Mouse (Mus musculus) WW6 (cell line): ENCODE data around the gene Notch3.
"Not testable (repeated sequence)": the region's sequence is repeated elsewhere in the genome, so short reads cannot be mapped to it uniquely, and the experiment has no call there.

ENCODE experiments used
- DNase-seq: peaks from one replicate; pipeline ENCODE4 v3.0.0-alpha.2; 2013; ENCODE audit warnings: low read depth, low spot score

The Notch3 gene

DNA sequence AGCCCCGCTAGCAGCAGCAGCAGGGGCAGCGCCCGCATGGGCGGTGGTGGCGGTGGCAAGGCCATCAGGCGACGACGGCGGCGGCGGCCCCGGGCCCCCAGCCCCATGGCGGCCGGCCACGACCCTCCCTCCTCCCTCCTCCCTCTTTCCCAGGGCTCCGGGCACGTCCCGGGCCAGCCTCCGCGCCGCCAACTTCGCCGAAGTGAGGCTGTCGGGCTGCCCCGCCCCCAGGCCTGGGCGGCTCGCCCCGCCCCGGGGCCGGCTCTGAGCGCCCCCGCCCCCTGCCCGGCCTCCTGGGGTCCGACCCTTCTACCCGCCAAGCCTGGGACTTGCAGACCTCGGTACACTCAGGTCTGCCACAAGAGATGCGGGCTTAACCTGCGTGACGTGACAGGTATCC lies at the start of gene Notch3:
TSS of gene Notch3 (minus strand) at position 166 of the 400 bp plus-strand sequence.
- no peak for DNase-seq

DNA sequence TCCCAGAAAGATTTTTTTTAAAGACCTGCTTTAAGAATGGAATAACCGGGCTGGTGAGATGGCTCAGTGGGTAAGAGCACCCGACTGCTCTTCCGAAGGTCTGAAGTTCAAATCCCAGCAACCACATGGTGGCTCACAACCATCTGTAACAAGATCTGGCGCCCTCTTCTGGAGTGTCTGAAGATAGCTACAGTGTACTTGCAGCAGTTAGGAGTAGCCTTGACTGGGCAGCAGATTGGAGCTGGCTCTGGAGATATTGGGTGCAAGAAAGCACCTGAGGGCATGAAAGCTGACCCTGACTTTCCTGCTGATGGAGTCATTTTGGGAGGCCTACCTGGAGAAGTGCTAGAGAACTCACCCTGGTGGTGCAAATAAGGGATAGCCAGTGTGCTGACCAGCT lies 48.9 kb upstream of the Notch3 start:
- not testable (repeated sequence) for DNase-seq

DNA sequence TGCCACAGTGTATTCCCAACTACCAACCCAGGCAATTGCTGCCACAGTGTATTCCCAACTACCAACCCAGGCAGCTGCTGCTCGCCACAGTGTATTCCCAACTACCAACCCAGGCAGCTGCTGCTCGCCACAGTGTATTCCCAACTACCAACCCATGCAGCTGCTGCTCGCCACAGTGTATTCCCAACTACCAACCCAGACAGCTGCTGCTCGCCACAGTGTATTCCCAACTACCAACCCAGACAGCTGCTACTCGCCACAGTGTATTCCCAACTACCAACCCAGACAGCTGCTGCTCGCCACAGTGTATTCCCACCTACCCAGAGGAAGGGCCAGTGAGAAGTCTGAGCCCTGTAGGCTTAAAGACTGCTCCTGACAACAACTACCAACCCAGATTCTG lies 44.9 kb upstream of the Notch3 start:
- DNase-seq: not testable (repeated sequence)

DNA sequence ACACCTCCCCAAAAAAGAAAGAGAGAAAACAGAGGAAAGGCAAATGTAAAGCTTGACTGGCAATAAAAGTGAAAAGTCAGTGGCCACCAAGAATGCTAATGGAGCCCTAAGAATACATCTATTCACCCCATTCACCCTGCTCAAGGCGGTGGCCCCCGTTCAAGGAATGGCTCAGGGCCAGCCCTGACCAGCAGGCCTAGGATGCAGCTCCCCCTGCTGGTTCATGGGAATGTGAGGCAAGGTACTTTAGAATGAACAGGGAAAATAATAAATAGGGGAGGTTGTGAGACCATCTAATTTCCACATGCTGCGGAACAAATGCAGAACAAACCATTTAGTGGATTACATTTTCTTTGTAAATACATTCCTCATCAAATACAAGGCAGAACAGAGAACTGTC lies 43.1 kb upstream of the Notch3 start:
- no peak for DNase-seq

DNA sequence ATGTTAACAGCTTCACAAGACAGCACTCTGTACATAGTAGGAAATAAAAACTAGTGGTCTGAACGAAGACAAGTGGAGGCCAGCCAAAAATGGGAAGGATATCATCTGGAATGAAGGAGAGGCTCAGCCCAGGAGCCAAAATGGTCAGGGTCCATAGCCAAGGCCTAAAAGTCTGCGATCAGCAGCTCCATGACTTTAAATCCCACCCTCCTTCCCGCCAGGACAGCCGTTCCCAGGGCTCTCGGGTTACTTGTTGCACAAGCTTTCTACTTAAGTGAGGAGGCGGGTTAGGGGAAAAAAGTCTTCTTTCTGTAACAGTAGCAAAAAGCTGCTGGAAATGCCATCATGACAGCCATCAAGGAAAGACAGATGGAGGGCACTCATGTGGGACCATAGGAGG lies 42.5 kb upstream of the Notch3 start:
- DNase-seq: no peak

- DNase-seq: no peak
These were observed 41.1 kb upstream of the Notch3 start for GRCm38 (mm10) chr17:32207586-32208245.

GRCm38 (mm10) chr17:32205345-32205744 lies 38.7 kb upstream of the Notch3 start:
- no peak for DNase-seq

- no peak for DNase-seq
These were observed 36.3 kb upstream of the Notch3 start for GRCm38 (mm10) chr17:32202972-32203371.

DNA sequence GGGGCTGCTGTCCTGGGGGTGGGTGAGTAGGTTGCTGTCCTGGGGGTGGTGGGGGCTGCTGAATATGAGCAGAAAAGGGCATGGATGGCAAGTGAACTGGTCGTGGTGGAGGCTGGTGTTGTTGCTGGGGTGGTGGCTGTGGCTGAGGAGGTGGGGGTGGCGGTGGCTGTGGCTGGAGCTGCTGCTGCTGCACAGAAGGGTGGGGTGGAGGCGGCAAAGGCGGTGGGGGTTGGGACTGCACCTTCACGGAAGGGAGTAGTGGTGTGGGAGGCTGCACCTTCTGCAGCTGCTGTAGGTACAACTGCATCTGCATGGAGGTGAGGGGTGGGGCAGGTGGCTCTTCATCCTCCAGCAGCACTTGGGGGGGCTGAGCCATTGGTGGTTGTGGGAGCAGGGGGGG lies 34.4 kb upstream of the Notch3 start:
- no peak for DNase-seq

GRCm38 (mm10) chr17:32199796-32200195 lies 33.1 kb upstream of the Notch3 start:
- no peak for DNase-seq

DNA sequence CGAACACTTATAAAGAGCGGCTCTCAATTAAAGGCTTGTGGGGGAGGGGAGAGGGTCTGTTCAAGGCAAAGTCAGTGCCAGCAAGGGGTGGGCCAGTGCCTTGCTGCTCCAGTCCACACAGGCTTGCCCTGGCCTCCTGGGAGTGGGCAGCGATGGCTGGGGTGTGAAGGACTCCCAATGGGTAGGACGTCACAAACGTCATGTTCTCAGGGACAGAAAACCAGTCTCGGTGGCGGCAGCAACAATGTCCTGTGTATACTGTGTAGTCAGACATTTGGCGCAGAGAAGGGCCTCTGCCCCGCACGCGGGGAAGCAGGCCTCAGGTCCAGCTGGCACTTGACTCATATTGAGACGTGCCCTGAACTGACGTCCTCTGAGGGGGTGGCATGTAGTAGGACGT lies 30.5 kb upstream of the Notch3 start:
- no peak for DNase-seq

- DNase-seq: no peak
These were observed 29.1 kb upstream of the Notch3 start for GRCm38 (mm10) chr17:32195725-32196124.

DNA sequence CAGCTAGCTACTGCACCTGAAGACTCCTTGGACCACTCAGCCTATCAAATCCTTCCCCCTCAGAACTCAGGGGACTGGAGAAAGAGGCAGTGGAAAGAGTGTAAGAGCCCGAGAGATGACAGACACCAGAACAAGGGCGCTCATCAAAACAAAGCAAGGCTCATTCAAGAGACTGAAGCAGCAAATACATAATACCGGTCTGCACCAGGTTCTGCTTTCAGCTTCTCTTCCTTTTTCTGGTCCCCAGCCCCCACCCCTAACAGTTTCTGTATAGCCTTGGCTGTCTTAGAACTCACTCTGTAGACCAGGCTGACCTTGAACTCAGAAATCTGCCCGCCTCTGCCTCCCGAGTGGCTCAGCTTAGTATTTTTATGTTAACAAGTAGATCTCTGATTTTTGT lies 26.4 kb upstream of the Notch3 start:
- no peak for DNase-seq

DNA sequence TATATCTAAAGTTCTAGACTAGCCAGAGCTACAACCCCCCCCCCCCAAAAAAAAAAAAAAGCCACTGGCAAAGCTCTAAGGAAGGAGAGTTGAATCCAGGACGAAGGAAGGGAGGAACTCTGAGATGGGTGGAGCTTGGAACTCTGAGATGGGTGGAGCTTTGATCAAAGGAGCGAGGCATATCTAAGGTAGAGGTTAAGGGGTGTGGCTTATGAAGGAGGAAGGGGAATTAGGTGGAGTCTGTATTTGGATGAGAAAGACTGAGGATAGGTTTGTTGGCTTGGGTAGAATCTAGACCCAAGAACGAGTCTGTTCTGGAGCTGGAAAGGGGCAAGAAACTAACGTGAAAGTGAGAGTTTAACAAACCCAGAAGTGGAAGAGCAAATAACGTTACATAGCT lies 23.2 kb upstream of the Notch3 start:
- DNase-seq: peak; percentile 65

DNA sequence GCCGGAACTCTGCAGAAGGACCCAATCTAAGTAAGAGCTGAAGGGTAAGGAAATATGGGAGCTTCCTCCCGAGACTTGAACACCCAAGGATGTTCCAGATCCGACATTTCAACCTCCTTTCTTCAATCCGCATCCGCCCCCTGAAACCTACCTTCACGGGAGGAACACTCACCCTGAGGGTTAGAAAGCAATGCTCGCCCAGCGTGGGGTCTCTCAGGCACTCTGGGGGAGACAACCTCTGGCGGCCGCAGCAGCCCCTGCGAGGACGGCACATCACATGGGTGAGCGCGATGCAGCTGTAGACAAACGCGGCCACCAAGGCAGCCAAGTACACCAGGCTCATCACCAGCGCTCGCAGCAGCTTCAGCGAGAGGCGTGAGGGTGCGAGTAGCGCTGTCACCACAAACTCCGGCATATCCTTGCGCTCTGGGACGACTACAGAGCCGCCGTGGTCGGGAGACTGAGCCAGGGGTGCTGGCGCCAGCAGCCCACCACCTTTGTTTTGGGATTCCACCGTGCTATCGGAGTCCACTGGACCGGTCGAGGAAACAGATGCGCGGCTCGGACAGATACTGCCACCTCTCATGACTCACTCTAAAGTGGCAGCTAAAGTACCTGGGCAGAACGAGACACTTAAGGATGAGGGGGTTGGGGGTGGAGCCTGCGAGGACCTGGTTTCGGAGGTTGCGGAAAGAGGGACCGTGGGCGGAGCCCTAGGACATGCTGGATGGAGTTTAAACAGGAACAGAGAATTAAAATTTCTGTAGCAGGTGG lies 22.4 kb upstream of the Notch3 start, which contains the start of gene Ephx3:
TSS of gene Ephx3 (minus strand) at position 687 of the 774 bp plus-strand sequence.
- no peak for DNase-seq

GRCm38 (mm10) chr17:32183017-32183416 lies 16.4 kb upstream of the Notch3 start:
- DNase-seq: no peak

- DNase-seq: no peak
These were observed 13.2 kb upstream of the Notch3 start for GRCm38 (mm10) chr17:32179621-32180491.

GRCm38 (mm10) chr17:32176919-32177318 lies 10.3 kb upstream of the Notch3 start:
- DNase-seq: no peak

DNA sequence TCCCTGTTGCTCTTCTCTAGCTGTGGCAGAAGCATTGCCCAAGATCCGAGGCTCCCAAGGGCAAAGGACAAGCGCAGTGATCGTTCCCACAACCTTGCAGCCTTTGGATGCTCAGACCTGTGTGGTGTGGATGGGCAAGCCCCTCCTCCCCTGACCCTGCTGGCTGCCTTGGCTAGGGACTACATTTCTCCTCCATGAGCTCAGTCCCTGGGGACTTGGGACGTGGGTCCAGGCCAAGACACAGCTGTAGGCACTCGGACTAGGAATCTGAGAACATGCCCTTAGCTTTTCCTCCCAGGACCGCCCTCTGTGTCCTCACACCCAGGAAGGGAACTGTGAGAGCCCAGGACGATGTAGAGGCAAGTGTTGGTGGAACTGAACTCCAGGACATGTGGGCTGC lies 6.5 kb upstream of the Notch3 start:
- DNase-seq: no peak

GRCm38 (mm10) chr17:32172485-32172884 lies 5.8 kb upstream of the Notch3 start:
- no peak for DNase-seq

- DNase-seq: no peak
These were observed 3.0 kb upstream of the Notch3 start for GRCm38 (mm10) chr17:32169518-32170225.
